Mouse (Mus musculus) T-cell, adult 2 months (primary cell): ENCODE data around the gene Hist1h4m.
"Not testable (repeated sequence)": the region's sequence is repeated elsewhere in the genome, so short reads cannot be mapped to it uniquely, and the experiment has no call there.

Source experiments
- DNase-seq: peaks from one replicate; pipeline ENCODE4 v3.0.0; 2022; ENCODE audit warnings: low spot score

Gene Hist1h4m

GRCm38 (mm10) chr13:21811074-21811473, 472 bp upstream of the Hist1h4m start:
- DNase-seq, result not testable (repeated sequence)

- DNase-seq, result not testable (repeated sequence)
Measured at GRCm38 (mm10) chr13:21812092-21812491, 546 bp downstream of the Hist1h4m start.

GRCm38 (mm10) chr13:21820082-21820890, 8.7 kb downstream of the Hist1h4m start:
- not testable (repeated sequence) for DNase-seq

- no peak for DNase-seq
Measured at GRCm38 (mm10) chr13:21828511-21828910, 17.0 kb downstream of the Hist1h4m start.

GRCm38 (mm10) chr13:21830344-21830743, 18.8 kb downstream of the Hist1h4m start:
- DNase-seq, result no peak

- peak; percentile 35 for DNase-seq
Measured at GRCm38 (mm10) chr13:21831418-21832394, 20.2 kb downstream of the Hist1h4m start, which contains the start of gene Hist1h4n. Hist1h4n (minus strand) TSS chr13:21832196.

- DNase-seq, result not testable (repeated sequence)
Measured at GRCm38 (mm10) chr13:21833461-21833860, 21.9 kb downstream of the Hist1h4m start, which contains the start of the genes Hist1h2ap and Hist1h2br. Hist1h2ap (minus strand) TSS chr13:21833507. Hist1h2br (plus strand) TSS chr13:21833743.

GRCm38 (mm10) chr13:21840508-21840907, 29.0 kb downstream of the Hist1h4m start:
- DNase-seq, result not testable (repeated sequence)

GRCm38 (mm10) chr13:21846356-21846755, 34.8 kb downstream of the Hist1h4m start:
- not testable (repeated sequence) for DNase-seq

- no peak for DNase-seq
Measured at GRCm38 (mm10) chr13:21847883-21848282, 36.3 kb downstream of the Hist1h4m start.

- not testable (repeated sequence) for DNase-seq
Measured at GRCm38 (mm10) chr13:21850696-21851095, 39.1 kb downstream of the Hist1h4m start.

GRCm38 (mm10) chr13:21852215-21852945, 40.8 kb downstream of the Hist1h4m start:
- no peak for DNase-seq

- DNase-seq, result peak; percentile 67
Measured at GRCm38 (mm10) chr13:21855146-21855545, 43.6 kb downstream of the Hist1h4m start.

GRCm38 (mm10) chr13:21855698-21856162, 44.2 kb downstream of the Hist1h4m start:
- DNase-seq, result peak; percentile 26

GRCm38 (mm10) chr13:21861608-21862007, 50.1 kb downstream of the Hist1h4m start:
- DNase-seq, result no peak
